Mouse (Mus musculus): ENCODE measurements around the gene Bicdl1.
"Not testable (repeated sequence)": the region's sequence is repeated elsewhere in the genome, so short reads cannot be mapped to it uniquely, and the experiment has no call there.

Gene Bicdl1

DNA sequence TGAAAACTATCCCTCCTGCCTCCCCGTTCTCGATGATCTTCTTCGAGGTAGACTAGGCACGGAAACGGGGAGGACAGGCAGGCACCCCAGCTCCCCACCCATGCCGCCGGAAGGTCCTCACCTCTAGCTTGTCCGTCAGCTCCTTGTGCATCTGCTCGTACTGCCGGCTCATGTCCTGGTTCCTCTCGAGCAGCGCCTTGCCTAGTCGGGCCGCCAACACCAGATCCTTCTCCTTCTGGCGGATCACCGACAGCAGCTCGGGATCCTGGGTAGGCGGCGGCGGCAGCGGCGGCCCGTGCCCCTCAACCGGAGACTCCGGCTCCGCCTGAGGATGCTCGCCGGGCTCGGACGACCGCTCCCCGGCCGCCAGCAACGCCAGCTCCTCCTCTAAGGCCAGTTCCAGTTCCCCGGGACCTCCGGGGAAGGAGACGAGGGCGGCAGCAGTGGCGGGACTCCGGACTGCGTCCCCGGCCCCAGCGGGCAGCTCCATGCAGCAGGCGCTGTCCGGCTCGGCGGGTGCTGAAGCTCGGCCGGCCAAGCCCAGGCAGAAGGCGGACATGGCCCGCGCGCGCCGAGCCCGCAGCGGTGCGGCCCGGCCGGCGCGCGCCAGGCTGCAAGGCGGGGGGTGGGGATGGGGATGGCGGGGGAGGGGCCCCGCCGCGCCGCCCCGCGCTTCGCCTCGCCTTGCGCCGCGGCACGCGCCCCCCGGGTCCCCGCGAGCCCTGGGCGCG is at the start of gene Bicdl1:
TSS of gene Bicdl1 (minus strand) at position 621 of the 731 bp plus-strand sequence.
- DNase-seq (ENCODE audit: low spot score) = no peak

- DNase-seq (ENCODE audit: low spot score) = no peak
Measured at GRCm38 (mm10) chr5:115776911-115777310, 45.5 kb upstream of the Bicdl1 start.

DNA sequence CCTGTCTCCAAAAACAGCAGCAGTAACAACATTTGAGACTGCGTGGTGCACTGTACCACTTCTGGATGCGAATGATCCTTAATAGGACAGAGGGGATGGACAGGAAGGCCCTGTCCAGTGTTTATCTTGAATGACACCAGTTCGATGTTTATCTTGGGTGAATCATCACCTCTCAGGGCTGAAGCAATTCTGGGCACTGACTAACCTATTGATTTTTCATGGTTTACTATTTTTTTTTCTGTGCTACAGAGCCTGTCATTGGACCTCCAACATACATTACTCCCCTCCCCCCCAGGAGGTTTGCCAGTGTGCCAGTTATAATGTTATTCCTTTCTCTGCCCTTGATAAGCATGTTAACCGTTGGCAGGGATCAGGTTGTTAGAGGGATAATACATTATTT is 43.9 kb upstream of the Bicdl1 start:
- no peak for DNase-seq (ENCODE audit: low spot score)

- DNase-seq (ENCODE audit: low spot score) = no peak
Measured at GRCm38 (mm10) chr5:115770048-115770447, 38.6 kb upstream of the Bicdl1 start.

- no peak for DNase-seq (ENCODE audit: low spot score)
Measured at GRCm38 (mm10) chr5:115769116-115769515, 37.7 kb upstream of the Bicdl1 start.

- DNase-seq (ENCODE audit: low spot score) = no peak
Measured at GRCm38 (mm10) chr5:115766821-115767220, 35.4 kb upstream of the Bicdl1 start.

DNA sequence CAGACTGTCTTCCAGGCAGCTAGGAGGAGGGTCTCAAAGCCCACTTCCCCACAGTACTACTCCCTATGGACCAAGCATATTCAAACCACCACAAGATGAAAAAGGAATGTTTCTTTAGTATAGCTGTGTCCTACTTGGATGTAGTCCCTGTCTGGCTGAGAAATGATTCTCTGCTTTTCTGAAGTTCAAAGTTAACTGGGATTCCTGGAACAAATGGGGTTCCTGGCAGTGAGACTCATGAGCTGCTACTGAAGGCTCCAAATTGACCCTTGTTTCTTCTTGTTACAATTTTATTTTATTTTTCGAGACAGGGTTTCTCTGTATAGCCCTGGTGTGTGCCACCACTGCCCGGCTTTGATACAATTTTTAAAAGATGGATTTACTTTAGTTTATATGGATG is 32.6 kb upstream of the Bicdl1 start:
- no peak for DNase-seq (ENCODE audit: low spot score)

DNA sequence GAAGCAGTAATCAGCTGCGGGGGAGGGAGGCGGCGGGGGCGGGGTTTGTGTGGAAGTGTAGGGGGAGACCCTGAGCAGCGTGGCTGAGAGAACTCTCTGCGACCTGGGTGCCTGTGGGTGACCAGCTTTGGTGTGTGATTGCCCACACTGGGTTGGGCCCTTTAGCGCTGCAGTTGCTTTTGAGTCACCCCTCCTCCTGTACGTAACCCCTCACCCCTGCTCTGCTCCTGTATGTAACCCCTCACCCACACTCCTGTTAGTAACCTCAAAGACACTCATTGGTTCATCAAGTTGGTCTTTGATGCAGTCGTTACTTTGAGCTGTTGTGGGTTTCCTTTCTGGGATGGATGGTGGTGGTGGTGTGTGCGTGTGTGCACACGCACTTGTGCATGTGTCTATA is 29.5 kb upstream of the Bicdl1 start:
- no peak for DNase-seq (ENCODE audit: low spot score)

DNA sequence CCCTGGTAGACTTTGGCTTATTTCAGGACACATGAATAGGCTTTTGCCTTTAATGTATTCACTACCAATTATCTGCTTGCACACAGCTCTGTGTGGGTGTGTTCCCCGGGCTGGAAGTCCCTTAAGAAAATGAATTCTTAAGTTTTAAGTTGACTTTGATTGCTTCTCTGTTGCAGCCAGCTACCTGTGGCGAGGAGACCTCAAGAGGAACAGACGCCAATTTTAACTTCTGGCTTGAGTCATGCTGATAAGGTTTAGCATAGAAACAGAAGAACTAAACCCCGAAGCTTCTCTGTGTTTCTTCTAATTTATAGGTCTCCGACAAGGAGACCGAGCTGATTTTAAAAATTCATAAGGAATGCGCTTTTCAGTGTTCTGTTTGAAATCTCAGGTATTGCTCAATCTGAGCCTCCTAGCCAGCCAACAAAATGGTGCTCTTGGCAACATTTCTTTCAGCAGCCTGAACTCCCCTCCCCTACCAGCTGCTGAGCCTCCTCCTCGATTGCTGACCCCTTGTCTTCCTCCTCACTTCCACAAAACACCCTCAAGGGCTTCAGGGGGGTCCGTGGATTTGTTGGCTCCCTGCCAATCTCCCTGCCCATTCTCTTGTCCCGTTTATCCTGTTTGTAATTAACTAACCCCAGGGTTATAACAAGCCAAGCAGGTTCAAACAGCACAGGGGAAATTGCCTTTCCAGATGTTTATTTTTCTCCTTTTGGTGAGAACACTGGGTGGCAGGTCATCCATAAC is 27.2 kb upstream of the Bicdl1 start:
- DNase-seq (ENCODE audit: low spot score) = no peak

GRCm38 (mm10) chr5:115757516-115757915 is 26.1 kb upstream of the Bicdl1 start:
- no peak for DNase-seq (ENCODE audit: low spot score)

DNA sequence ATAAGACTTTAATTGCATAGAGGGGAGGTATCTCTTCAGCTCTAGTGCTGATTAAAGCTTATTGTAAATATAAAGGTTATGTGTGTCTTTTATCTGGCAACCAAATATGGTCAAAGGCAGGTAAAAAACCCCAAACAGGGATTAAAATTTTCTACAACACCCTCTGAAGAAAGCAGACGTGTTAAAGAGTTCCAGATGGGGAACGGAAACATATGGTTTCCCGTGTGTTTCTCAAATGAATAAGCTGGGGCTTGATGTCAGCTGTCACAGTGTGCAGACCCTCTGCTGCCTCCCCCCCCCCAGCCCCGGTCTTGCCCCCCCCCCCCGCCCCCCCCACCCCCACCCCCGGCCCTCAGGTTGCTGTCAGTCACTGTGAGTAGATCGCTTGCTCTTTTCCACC is 24.1 kb upstream of the Bicdl1 start:
- DNase-seq (ENCODE audit: low spot score) = no peak

DNA sequence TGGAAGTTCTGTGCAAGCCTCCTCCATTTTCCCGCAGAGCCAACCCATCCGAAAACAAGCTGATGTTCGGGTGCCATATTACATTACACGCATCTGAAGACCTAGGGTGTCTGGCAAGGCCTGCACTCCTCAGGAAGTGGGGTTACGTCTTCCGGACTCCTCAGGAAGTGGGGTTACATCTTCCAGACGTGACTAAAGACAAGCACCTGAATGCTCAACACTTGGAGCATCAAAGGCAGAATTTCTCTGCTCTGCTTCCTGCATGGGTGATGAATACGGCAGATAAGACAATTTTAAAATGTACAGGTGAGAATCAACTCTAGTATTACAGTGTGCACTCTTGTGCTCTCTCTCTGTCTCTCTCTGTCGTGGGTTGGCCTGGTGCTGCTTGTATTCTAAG is 23.4 kb upstream of the Bicdl1 start:
- DNase-seq (ENCODE audit: low spot score) = no peak

- DNase-seq (ENCODE audit: low spot score) = no peak
Measured at GRCm38 (mm10) chr5:115752883-115753282, 21.5 kb upstream of the Bicdl1 start.

- not testable (repeated sequence) for DNase-seq (ENCODE audit: low spot score)
Measured at GRCm38 (mm10) chr5:115751916-115752315, 20.5 kb upstream of the Bicdl1 start.

DNA sequence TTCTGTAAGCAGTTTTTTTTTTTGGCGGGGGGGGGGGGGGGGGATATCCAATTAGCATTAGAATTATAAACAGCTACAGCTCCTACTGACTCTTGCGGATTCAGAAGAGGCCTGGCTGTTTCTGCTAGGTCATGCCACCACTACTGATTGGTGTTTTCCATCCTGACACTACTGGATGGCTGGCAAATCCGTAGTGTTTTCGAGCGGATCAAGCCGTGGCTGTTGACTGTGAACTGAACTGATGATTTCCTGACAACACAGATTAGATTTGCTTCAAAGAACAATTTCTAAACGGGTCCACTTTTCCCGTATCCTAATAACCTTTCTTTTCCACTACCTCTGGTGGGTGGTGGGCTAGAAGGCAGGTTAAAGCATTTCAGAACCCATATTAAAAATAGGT is 16.9 kb upstream of the Bicdl1 start:
- DNase-seq (ENCODE audit: low spot score) = no peak

DNA sequence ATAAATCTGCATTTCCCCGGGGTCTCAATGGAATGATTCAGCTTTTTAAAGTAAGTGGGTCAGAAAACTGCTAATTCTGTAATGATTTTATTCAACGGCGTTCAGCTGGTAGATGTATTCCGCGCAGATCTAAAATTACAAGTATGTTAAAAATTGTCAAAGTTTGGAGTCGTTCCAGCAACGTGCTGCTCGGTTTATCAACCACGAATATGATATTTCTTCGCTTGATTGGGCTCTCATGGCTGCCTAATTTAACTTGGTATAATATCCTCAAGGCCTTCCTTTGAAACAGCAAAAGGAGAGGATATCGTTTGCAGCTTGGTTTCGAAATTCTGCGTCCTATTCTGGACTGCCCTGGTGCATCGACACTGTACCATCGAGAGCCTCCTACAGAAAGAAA is 13.9 kb upstream of the Bicdl1 start:
- DNase-seq (ENCODE audit: low spot score) = no peak

- no peak for DNase-seq (ENCODE audit: low spot score)
Measured at GRCm38 (mm10) chr5:115738032-115738431, 6.6 kb upstream of the Bicdl1 start.

DNA sequence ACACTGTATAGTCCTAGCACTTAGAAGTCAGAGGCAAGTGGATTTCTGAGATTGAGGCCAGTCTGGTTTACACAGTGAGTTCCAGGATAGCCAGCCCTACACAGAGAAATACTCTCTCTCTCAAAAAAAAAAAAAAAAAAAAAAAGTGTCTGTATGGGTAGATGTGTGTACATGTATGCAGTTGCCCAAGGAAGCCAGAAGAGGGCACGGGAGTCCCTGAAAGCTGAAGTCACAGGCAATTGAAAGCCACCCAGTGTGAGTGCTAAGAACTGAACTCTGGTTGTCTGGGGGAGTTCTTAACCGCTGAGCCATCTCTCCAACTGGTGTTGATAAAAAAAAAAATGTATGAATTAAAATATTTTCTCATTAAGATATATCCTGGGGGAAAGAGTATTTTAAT is 3.1 kb upstream of the Bicdl1 start:
- DNase-seq (ENCODE audit: low spot score) = no peak

DNA sequence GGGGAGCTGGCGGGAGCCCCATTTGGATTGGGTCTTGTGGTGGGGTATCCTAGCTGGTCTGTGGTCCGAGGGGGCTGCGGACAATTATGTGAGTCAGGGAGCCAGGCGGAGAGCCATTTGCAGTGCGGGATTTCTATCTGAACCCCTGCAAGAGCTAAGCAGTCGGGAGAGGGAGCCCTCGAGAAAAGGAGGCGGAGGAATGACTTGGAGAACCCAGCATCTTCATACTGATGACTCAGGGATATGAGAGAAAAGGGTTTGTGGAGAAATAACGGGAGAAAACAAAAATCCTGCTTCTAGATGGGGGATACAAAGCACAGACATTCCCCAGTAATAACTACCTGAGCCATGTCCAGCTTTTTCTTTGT is 1.4 kb upstream of the Bicdl1 start:
- peak; percentile 68 for DNase-seq (ENCODE audit: low spot score)

GRCm38 (mm10) chr5:115732176-115732848 is 891 bp upstream of the Bicdl1 start:
- peak; percentile 67 for DNase-seq (ENCODE audit: low spot score)

DNA sequence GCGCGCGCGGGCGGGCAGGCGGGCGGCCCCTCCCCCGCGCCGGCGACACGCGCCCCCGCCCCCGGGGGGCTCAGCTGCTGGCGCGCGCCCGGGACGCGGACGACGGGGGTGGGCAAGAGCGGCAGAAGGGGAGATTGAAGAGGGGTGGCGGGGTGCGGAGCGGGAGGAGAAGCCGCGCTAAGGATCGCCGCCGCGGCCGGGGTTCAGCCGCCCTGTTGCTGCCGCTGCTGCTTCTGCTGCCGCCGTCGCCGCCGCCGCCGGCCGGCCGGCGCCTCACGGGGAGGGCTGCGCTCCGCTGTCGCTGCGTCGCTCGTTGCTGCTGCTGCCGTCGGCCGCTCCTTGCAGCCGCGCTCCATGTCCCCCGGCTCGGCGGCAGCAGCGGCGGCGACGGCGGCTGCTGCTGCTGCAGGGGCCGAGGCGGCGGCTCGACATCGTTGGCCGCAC is 333 bp upstream of the Bicdl1 start:
- no peak for DNase-seq (ENCODE audit: low spot score)

DNA sequence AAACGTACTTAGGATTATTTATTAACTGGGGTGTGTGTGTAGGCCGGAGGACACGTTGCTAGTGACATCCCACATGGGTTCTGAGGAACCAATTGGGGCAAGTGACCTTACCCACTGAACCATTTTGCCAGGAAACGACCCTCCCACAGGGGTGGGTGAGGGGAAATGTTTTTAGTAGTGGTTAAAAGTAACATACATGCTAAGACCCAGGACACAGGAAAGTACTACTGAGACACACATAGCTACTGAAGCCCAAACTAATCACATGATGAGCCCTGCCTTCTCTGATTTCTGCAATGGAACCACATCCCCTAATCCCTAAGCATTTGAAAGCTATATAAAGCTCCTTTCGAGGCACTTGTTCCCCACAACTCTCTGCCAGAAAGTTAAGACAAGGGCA is 1.1 kb downstream of the Bicdl1 start:
- no peak for DNase-seq (ENCODE audit: low spot score)

DNA sequence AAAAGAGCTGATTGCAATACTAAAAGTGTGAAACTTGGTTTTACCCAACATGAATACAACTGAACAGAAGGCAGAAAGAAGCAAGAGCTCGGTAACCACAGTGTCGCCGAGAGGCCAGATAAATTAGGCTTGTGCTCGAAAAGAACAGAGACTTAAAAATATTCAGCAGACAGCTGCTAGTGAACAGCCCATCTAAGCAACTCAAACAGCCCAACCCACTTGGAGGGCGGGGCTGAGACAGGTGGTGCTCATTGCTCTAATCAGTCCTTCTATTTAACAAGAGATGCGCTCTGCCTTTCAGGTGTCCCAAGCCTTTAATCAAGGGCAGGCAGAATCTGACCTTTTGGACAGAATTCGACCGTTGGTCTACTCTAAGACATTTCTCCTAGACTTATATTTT is 4.8 kb downstream of the Bicdl1 start:
- DNase-seq (ENCODE audit: low spot score) = no peak
